Mouse (Mus musculus) liver, adult 2 months (tissue): ENCODE results near the gene Abi1.

Experiments
- CTCF ChIP-seq: fragments of 200-500 bp; IDR thresholded peaks from 2 replicates; pipeline ENCODE4 v1.5.1; 2011; ENCODE audit warnings: low read depth, low read length, control low read depth
- POLR2A ChIP-seq: fragments of 200-500 bp; IDR thresholded peaks from 2 replicates; pipeline ENCODE4 v1.6.1; 2011; ENCODE audit warnings: low read length, control low read depth; ENCODE audit not compliant: insufficient read depth; ENCODE audit errors: extremely low read depth

DNA sequence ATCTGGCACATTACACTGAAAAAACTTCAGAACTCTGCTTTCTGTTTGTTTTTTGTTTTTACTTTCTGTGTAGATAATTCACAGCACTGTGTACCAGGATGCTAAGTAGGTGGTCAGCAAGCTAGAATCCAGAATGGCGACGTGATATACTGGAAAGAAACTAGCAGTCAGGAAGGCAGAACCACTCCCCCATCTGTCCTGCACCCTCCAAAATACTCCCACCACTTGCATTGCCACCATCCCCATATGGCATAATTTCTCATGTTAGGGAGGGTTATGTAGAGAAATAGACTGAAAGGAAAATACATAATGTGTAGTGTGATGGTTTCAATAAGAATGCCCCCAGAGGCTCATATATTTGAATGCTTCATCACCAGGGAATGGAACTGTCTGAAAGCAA, 11.8 kb upstream of the Abi1 start:
- no peak for TF ChIP-seq CTCF
- TF ChIP-seq POLR2A, result no peak
